Mouse (Mus musculus): ENCODE results near the gene Atp7b.

Gene Atp7b

DNA sequence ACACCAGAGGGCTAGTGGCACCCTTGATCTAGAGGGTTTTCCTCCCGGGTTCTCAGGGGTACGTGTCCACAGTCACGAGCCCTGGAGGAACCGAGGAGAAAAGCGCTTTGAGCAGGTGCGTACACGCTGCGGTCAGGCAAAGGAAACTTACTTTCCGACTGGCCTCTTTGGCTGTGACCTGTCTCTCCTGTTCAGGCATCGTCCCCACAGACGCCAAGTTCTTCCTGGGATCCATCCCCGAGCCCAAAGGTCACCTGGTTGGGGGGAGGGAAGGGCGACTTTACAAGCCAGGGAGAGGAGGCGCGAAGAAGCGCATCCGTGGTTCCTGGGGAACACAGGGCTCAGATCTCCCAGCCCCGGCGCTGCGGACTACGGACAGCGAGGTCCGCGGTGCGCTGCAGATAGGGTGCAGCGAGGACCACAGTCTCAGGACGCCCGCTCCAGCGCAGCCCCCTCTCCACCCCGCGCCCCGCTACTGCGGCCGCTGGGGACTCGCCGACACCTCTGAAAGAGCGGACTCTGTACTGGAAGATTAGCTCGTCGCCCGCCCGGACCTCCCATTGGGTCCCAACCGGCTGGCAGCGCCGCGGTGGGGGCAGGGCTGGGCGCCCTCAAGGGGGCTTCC is at the start of gene Atp7b:
Gene Atp7b (minus strand): TSS at position 485 of the 625 bp plus-strand sequence.
- WGBS, result 1% methylated on average over 46 of the region's 46 CpGs

DNA sequence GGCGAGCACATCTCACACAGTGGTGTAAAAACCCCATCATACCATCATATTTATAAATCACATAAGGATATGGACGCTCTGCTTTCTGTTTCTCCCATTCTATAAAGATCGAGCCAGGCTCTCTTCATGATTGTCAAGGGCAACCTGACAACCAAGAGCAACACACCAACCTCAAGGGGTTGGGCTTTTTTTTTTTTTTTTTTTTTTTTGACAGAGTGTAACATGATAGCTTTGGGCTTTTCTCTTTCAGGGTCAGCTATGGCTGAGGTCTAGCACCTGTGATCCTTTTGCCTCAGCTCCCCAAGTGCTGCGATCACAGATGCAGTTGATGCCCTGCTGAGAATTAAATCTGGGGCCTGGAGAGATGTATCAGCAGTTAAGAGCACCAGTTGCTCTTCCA is 46.9 kb upstream of the Atp7b start:
- WGBS, result 82% methylated on average over 4 of the region's 4 CpGs

DNA sequence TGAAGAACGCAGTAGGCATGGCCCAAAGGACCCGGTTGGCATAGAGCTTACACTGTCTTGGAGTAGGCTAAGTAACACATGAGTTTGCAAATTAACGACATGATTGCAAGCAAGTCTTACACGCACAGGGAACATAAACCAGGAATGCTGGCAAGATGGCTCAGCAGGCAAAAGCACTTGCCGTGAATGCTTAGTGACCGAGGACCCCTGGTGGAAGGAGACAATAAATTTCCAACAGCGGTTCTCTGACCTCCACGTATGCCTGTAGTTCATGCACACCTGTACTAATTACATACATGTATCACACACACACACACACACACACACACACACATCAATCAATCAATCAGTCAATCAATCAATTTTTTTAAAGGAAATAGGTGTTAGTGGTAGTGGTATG is 31.5 kb upstream of the Atp7b start:
- WGBS, result 63% methylated on average over 8 of the region's 8 CpGs

DNA sequence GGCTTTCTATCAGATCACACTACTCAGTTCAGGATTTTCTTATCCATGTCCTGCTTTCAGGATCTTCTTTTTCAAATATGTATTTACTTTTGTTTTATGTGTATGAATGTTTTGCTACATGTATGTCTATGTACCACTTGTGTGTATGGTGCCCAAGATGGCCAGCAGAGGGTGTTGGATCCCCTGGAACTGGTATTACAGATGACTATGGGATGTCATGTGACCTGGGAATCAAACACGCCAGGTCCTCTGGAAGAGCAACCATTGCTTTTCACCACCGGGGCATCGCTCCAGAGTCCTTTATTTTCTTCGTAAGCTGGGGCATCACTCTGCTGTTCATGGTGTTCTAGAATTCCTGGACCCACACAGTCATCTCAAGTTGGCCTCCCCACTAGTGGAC is 29.1 kb upstream of the Atp7b start:
- 94% methylated on average over 4 of the region's 4 CpGs for WGBS

DNA sequence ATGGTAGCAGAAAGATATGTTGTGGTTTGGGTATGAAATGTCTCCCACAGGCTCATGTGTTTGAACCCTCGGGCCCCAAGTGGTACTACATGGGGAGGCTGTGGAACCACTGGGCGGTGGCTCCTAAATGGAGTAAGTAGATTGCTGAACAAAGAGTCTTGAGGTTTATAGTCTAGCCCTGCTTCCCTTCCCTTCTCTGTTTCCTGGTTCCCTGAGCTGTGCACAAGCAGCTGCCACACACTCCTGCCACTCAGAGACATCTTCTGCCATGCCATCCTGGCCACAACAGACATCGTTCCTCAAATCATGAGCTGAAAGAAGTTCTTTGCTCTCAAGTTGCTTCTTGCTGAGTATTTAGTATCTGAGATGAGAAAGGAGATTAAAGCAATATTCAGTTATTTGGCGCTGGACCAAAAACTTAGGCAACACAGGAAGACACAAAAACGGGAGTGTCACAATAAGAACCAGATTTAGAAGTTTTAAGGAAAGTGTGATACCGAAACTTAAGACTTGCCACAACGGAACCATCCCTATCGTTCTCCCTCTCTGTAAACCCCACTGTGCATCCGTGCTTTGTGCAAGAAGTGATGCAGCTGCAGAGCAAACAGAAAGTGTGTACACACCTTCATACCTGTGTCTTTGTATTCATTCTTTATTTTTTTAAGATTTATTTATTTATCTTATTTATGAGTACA is 19.4 kb upstream of the Atp7b start:
- WGBS, result 76% methylated on average over 9 of the region's 9 CpGs

DNA sequence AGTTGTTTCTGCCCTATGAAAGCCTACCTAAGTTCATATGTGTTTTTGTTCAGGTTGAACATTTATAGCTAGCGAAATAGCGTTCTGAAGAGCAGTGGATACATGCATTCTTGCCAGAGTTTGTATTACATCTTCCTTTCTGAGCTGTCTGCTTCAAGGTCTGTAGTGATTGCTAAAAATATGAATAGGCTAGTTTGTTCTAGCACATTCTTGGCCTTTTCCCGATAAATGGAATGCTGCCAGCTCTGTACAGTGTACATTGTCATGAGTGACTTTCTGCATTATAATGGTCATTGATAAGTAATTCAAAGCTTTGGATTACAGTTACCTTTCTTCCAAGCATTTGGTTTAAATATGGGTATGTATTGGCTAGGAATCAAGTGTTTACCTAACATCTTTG is 1.0 kb upstream of the Atp7b start:
- WGBS, result under 1% methylated on average over 3 of the region's 3 CpGs

DNA sequence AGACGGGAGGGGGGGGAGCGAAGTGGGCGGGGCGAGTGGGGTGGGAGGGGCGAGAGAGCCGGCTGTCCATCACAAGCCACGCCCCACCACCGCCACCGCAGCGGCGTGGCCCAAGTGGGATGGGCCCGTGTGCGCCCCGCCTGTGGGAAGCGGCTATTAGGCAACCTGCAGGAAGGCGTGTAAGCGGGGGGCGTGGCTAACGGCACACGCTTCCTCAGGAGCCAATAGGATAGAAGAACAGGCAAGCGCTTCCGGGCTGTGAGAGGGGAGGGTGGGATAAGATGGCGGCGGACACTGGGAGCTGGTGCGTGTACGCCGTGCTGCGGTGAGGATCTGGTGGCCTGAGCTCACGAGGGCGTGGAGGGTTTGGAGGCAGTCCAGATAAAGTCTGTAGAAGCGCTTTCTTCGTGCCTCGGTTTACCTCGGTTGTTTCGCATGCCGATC is 363 bp upstream of the Atp7b start, which contains the start of gene Alg11:
Gene Alg11 (plus strand): TSS at position 276 of the 444 bp plus-strand sequence.
- under 1% methylated on average over 34 of the region's 36 CpGs for WGBS

DNA sequence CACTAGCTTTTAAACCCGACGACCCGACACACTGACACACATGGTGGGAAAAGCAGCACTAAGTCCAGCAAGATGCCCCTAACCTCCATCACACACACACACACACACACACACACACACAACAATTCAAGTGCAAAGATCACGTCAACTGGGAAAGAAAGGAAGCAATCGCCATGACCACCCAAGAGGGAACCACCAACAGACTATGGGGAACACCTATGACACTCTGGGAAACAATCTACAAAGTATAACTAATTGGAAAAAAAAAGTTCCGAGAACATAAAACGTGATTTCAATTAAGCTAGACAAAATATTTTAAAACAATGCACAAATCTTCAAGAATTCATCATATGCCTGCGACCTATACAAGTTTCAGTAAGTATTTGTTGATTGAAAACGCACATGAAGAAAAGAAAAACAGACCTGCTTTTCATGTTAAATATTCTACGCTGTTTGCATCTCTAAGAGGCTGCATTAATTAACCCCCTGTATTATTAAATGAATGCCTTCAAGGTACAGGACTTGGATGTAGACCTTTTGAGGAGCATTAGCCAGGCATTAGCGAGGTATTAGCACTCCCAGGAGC is 859 bp downstream of the Atp7b start:
- WGBS, result 35% methylated on average over 11 of the region's 11 CpGs

DNA sequence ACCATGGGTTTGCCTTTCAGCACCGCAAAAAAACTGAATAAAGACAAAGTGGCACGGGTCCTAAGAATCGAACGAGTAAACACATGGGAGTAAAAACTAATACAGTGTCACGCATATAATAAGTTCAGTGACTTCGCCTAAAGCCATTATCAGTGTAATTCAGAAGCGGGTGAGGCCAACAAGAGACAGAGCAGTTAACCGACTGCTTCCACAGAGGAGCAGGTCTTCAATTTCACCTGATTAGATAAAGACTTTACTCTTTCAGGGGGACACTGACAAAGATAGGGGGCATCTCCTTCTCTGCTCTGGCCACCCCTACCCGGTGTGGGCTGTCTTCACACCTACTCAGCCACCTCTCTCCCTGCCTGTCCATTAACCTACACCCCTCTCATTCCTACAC is 1.7 kb downstream of the Atp7b start:
- WGBS, result 83% methylated on average over 9 of the region's 9 CpGs

DNA sequence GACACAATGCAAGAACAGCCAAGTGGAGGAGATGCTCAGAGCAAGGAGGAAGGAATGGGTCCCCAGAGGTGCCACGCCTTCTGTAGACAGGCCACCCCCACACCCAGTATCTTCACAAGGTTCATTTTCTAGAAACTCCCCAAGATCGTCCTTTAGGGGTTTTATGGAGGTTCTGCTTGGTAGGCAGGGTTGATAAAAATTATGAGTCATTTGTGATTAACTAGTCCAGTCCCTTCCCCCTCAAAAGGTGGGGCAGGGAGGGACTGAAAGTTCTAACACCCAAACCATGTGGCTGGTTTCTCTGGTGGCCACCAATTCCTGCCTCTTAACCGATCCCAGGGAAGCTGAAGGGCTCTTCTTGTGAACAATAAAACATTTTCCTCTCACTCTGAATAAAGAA is 3.3 kb downstream of the Atp7b start:
- WGBS, result 79% methylated on average over 3 of the region's 3 CpGs

DNA sequence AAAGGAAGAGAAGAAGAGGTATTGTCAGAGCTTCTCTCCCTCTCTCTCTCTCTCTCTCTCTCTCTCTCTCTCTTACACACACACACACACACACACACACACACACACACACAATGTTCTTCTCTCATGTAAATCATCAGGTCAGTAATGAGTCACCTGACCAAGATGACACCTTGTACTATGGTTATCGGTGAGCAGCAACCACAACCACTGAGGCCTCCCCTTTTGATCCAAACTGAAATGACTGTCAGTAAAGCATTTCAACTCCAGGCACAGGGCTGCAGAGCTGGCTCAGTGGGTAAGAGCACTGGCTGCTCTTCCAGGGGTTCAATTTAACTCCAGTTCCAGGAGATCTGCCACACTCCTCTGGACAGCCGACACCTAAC is 4.6 kb downstream of the Atp7b start:
- whole genome bisulfite sequencing, result 96% methylated on average over 2 of the region's 2 CpGs

DNA sequence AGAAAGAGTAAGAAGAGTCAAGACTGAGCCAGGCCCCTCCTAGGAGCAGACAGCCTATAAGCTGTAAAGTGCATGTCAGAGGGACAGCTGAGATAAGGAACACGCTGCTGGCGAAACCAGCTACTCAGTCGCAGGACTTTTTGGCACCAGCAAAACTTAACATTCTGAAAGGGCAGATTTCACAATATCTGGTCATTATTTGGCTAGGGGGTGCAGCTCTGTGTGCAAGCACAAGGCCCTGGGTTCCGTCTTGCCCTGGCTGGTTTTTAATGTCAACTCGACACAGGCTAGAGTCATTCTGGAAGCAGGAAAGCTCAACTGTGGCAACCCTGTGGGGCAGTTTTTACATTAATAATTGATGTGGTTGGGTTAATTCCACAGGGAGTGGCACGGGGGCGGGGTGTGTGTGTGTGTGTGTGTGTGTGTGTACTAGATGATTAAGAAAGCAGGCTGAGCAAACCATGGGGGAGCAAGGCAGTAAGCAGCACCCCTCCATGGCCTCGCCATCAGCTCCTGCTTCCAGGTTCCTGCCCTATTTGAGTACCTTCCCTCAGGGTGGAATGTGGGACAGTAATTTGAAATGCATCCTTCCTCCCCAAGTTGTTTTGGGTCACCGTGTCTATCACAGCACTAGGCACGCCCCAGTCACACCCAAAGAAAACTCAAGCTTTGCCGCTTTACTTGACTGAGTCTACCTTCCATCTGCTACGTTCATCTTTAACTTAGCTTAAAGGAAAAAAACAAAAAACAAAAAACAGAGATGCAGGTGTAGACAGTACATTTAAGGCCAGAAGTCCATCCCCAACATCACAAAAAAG is 5.2 kb downstream of the Atp7b start:
- 91% methylated on average over 12 of the region's 12 CpGs for WGBS

DNA sequence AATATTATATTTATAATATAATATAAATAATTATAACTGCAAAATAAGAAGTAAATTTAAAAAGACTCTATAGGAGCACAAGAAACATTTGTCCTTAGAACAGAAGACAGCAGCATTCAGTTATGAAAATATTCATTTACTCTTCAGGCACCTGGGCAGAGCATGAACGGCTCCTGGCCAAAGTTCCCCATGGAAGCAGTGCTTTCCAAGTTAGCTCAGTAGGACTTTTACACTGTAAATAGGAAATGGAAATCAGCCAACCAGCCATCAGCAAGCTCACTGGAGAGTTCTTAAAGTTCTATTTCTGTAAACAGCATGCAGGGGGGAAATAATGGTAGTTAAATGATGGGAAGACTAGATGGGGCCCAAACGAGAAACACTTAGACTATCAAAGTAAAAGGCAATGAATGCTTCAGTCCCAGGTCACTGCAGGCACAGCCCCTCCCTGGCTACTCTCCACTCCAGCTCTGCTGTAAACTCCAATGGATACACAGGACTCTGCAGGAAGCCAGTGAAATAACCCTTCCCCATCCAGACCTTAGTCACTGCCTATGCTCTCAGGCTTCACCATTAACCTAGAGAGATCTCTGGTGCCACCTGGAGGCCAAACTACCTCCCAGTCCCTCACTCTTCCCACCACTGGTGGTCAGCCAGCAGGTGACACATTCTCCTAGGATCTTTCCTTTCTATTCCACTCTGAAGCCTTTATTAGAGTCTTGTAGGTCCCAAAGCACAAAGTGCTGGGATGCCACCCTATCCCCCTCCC is 12.2 kb downstream of the Atp7b start:
- 48% methylated on average over 2 of the region's 2 CpGs for WGBS

DNA sequence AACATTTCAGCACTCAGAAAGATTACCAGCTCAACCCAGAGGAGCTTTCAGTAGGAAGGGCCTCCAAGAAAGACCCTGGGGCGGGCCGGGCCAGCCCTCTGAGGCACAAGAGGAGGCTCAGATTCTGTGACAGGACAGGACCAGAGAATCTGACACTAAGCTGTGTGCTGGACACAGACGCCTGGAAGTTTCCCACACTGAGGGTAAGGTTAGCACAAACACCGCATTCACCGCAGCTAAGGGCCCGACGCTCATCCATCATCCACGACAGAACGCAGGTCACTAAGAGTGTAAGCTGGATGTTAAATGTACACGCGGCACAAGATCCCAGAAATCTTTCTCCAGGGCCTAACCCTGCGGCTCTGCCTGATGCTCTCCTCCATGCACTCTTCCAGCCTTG is 16.4 kb downstream of the Atp7b start:
- 84% methylated on average over 12 of the region's 12 CpGs for WGBS

DNA sequence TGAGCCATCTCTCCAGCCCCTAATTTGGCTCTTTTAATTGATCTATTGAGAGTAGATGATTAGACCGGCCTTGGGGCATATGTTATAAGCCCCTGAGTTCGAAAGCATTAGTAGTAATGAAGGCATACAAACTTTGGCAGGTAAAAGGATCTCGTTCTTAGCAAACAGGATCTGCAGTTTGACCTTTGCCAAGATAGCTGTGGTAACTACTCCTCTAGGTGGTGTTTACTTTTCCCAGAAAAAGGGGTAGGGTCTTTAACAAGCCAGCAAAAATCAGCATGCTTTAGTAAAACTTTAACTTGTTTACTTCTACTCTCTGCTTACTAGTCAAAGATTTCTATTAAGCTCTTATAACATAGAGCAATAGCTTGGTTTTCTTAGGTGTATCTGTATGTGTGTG is 17.6 kb downstream of the Atp7b start:
- WGBS, result 85% methylated on average over 3 of the region's 3 CpGs

DNA sequence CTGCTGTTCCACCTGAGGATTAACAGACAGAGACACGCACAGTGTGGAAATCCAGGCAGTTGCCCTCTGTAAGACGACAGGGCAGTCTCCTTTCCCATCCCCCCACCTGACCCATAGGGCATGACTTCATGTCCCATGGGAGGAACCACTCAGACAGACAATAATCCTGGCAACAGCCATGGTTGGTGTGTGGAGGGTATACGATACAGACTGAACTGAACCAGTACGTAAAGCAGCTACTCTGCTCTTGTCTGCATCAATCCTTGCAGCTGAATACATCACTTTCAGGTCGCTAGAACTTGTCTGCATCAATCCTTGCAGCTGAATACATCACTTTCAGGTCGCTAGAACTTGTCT is 20.0 kb downstream of the Atp7b start:
- 53% methylated on average over 6 of the region's 6 CpGs for WGBS

DNA sequence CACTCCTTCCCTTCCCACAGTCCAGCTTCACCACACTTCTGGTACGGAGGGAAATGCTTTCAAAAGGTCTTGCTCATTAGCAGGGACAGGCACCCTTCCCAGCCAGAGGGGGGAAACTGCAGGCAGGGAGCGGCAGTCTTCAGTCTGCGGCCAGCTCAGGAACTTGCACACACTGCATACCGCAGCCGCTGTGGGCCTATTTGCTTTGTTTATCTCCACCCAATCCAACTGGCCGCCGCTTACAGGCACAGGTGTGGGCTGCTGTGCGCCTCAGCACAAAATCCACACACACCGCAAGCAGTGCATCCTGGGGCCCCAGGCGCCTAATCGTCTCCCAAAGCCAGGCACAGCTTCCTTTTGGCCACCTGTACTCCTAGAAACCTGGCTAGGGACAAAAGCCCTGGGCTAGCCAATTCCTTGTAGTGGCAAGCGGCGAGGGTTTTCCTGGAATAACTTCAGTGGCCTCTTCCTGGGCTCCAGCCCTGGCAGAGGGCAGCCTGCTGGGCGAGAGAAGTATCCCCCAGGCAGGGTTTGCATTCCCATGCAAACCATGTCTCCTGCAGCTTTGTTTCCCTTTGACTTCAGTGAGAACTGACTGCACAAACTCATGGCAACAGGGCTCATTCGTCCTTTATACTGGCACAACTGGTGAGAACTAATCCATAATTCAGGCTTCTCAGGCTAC is 20.5 kb downstream of the Atp7b start:
- 34% methylated on average over 15 of the region's 15 CpGs for WGBS

DNA sequence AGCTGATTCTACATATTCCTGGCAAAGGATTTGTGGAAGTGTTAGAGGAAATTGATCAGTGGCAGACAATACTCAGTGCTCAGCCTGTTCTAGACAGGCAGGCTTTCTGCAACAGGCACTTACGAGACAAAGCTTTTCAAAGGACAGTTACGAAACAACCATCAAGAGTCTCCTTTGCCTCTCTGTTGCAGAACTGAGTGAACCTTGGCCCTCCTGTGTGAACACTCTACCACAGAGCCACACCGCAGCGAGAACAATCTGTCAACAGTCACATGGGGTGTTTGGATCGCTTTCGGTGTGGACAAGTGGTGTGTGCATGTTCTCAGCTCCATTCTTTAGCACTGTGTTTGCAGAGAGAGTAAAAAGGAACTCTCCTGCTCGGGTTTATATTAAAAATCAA is 23.1 kb downstream of the Atp7b start:
- WGBS, result 82% methylated on average over 7 of the region's 7 CpGs

DNA sequence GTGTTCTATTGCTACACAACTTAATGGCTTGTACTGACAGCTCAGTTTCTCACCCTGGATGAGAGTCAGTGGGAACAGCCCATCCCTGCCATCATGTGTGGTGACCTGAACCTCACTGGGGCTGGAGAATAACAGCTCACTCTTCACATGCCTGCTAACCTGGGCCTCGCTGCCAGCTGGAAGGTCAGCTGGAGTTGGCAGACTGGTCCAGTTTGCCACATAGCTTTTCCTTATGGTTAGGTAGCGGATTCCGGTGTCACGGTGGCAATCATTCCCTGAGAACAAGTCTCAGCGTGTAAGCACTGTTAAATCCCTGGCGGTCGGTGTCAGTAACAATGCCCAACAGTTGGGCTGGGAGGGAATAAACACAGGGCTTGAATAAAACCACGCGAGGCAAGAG is 24.0 kb downstream of the Atp7b start:
- 90% methylated on average over 9 of the region's 9 CpGs for WGBS

DNA sequence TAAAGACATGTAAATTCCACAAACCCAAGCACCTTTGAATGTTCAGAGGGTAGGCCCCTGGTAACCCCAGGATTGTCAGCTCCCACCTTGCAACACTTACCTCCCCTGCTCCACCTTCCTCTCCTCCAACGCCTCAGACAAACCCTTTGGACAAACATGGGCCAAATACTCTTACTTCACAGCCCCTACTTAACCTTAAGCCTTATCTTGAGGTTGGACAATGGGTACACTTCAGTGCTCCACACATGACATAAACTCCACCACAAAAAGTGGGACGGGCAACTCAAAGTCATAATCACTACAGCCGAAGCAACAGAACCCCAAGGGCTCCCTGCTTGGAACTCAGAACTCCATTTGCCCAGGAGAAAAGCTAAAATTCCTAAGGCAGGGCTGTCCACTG is 29.1 kb downstream of the Atp7b start:
- WGBS, result 92% methylated on average over 3 of the region's 3 CpGs

DNA sequence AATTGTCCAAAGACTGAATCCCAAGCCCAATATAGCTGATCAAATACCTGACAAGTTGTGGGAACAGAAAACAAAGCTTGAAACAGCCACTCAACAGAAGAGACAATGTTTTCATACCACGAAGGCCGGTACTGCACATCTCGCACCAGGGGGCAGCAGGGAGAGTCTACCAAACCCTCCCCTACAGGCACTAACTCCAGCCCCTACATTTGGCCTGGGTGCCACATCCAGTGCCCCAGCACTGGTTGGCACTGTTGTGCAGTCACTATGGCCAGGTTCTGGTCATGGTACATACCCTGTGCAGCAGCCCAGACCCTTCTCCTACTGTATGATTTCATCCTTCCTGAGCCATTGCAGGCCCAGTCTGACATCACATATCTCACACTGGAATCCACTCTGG is 31.1 kb downstream of the Atp7b start:
- 83% methylated on average over 3 of the region's 3 CpGs for WGBS

All from cerebral cortex, adult 2 months (tissue).